Mouse (Mus musculus) bone marrow, adult 2 months (tissue): Measurements from ENCODE around the gene Commd3.

Experiments
- CTCF ChIP-seq: fragments of 200-500 bp; IDR thresholded peaks from 2 replicates; pipeline ENCODE4 v1.5.1; 2011; ENCODE audit warnings: low read length, control low read depth; ENCODE audit not compliant: control insufficient read depth, insufficient read depth
- POLR2A ChIP-seq: fragments of 200-500 bp; IDR thresholded peaks from 2 replicates; pipeline ENCODE4 v1.6.1; 2011; ENCODE audit warnings: low read depth, mild to moderate bottlenecking, control low read depth, low read length, borderline replicate concordance; ENCODE audit not compliant: control insufficient read depth

GRCm38 (mm10) chr2:18718521-18718920, 46.3 kb downstream of the Commd3 start:
- TF ChIP-seq CTCF (no peak), POLR2A (no peak)
